Mouse (Mus musculus): ENCODE data around the gene Tmem40. TPM values are rescaled to one million over a fixed set of nuclear protein-coding genes. Genes with fewer than 3 reads are reported as not detected.

The Tmem40 gene
- polyA plus RNA-seq, 1 experiment = 49.5 TPM

GRCm38 (mm10) chr6:115770059-115770670 lies 8.0 kb upstream of the Tmem40 start:
- no peak for DNase-seq (ENCODE audit: low spot score)

GRCm38 (mm10) chr6:115768207-115768606 lies 6.0 kb upstream of the Tmem40 start:
- DNase-seq (ENCODE audit: low spot score) = no peak

GRCm38 (mm10) chr6:115767357-115767756 lies 5.1 kb upstream of the Tmem40 start:
- no peak for DNase-seq (ENCODE audit: low spot score)

- DNase-seq (ENCODE audit: low spot score) = no peak
Measured at GRCm38 (mm10) chr6:115764179-115764578, 2.0 kb upstream of the Tmem40 start.

- no peak for DNase-seq (ENCODE audit: low spot score)
Measured at GRCm38 (mm10) chr6:115760982-115761381, 1.2 kb downstream of the Tmem40 start.

GRCm38 (mm10) chr6:115760137-115760536 lies 2.1 kb downstream of the Tmem40 start:
- no peak for DNase-seq (ENCODE audit: low spot score)

- DNase-seq (ENCODE audit: low spot score) = no peak
Measured at GRCm38 (mm10) chr6:115759461-115759860, 2.7 kb downstream of the Tmem40 start.

- peak; percentile 57 for DNase-seq (ENCODE audit: low spot score)
Measured at GRCm38 (mm10) chr6:115758981-115759435, 3.2 kb downstream of the Tmem40 start.

GRCm38 (mm10) chr6:115755536-115755935 lies 6.7 kb downstream of the Tmem40 start:
- no peak for DNase-seq (ENCODE audit: low spot score)

GRCm38 (mm10) chr6:115746326-115746725 lies 15.9 kb downstream of the Tmem40 start:
- no peak for DNase-seq (ENCODE audit: low spot score)

- DNase-seq (ENCODE audit: low spot score) = no peak
Measured at GRCm38 (mm10) chr6:115743569-115743968, 18.6 kb downstream of the Tmem40 start.

- no peak for DNase-seq (ENCODE audit: low spot score)
Measured at GRCm38 (mm10) chr6:115739056-115739455, 23.2 kb downstream of the Tmem40 start.

GRCm38 (mm10) chr6:115734909-115735308 lies 27.3 kb downstream of the Tmem40 start:
- DNase-seq (ENCODE audit: low spot score) = no peak

GRCm38 (mm10) chr6:115732341-115732928 lies 29.8 kb downstream of the Tmem40 start:
- no peak for DNase-seq (ENCODE audit: low spot score)

GRCm38 (mm10) chr6:115730560-115731342 lies 31.5 kb downstream of the Tmem40 start:
- no peak for DNase-seq (ENCODE audit: low spot score)

- no peak for DNase-seq (ENCODE audit: low spot score)
Measured at GRCm38 (mm10) chr6:115727570-115727969, 34.6 kb downstream of the Tmem40 start.

- no peak for DNase-seq (ENCODE audit: low spot score)
Measured at GRCm38 (mm10) chr6:115727108-115727507, 35.1 kb downstream of the Tmem40 start.

- DNase-seq (ENCODE audit: low spot score) = no peak
Measured at GRCm38 (mm10) chr6:115722246-115722645, 40.0 kb downstream of the Tmem40 start.

- peak; percentile 29 for DNase-seq (ENCODE audit: low spot score)
Measured at GRCm38 (mm10) chr6:115717715-115718558, 44.3 kb downstream of the Tmem40 start.

- peak; percentile 24 for DNase-seq (ENCODE audit: low spot score)
Measured at GRCm38 (mm10) chr6:115717101-115717652, 45.0 kb downstream of the Tmem40 start.

- DNase-seq (ENCODE audit: low spot score) = no peak
Measured at GRCm38 (mm10) chr6:115711261-115711660, 50.9 kb downstream of the Tmem40 start.

- DNase-seq (ENCODE audit: low spot score) = no peak
Measured at GRCm38 (mm10) chr6:115702901-115703300, 59.3 kb downstream of the Tmem40 start.

All from urinary bladder, adult 2 months (tissue).